Mouse (Mus musculus) spleen, adult 10 weeks (tissue): ENCODE results near the gene Gadd45gip1. TPM values are rescaled to one million over a fixed set of nuclear protein-coding genes. Genes with fewer than 3 reads are reported as not detected.

ENCODE experiments used
- polyA plus RNA-seq: library from polyadenylated mRNA; stranded (reverse); fragments of 350-450 nt; fragmentation: Illumina TruSeq; extraction: RNeasy Lipid Tissue Mini Kit (QIAGEN cat#74804); gene quantifications from one replicate; pipeline ENCODE4 v1.2.3, GENCODE M21; 2015; ENCODE audit warnings: low replicate concordance; ENCODE audit not compliant: insufficient read depth

Gene Gadd45gip1
- 5.4 TPM for polyA plus RNA-seq

GRCm38 (mm10) chr8:84831490-84831889 is at the start of gene Gadd45gip1:
Gadd45gip1 (plus strand) TSS chr8:84831522.

GRCm38 (mm10) chr8:84799999-84800831 is 31.1 kb upstream of the Gadd45gip1 start, which contains the start of gene Nfix:
Nfix (minus strand) TSS chr8:84800344.

GRCm38 (mm10) chr8:84822723-84823122 is 8.6 kb upstream of the Gadd45gip1 start, which contains the start of gene Dand5:
Dand5 (minus strand) TSS chr8:84822823.

GRCm38 (mm10) chr8:84840248-84840999 is 9.1 kb downstream of the Gadd45gip1 start, which contains the start of gene Rad23a:
Rad23a (minus strand) TSS chr8:84840665.

GRCm38 (mm10) chr8:84846722-84847572 is 15.6 kb downstream of the Gadd45gip1 start, which contains the start of gene Calr:
Calr (minus strand) TSS chr8:84846934.

GRCm38 (mm10) chr8:84856864-84857441 is 25.6 kb downstream of the Gadd45gip1 start, which contains the start of gene Farsa:
Farsa (plus strand) TSS chr8:84856989.

GRCm38 (mm10) chr8:84871376-84872308 is 40.3 kb downstream of the Gadd45gip1 start, which contains the start of gene Syce2:
Syce2 (plus strand) TSS chr8:84872111.

Other genes starting within 250 kb of the Gadd45gip1 start
- gene Ier2, start 168.7 kb upstream of the Gadd45gip1 start, polyA plus RNA-seq: 6.3 TPM
- 68.9 TPM for gene Trmt1, start 145.2 kb upstream of the Gadd45gip1 start, polyA plus RNA-seq
- gene Nacc1, start 143.7 kb upstream of the Gadd45gip1 start, polyA plus RNA-seq: 21.1 TPM
- 8.5 TPM for gene Lyl1, start 130.1 kb upstream of the Gadd45gip1 start, polyA plus RNA-seq
- gene G430095P16Rik, start 108.5 kb upstream of the Gadd45gip1 start, polyA plus RNA-seq: 3.2 TPM
- gene Nfix, start 31.2 kb upstream of the Gadd45gip1 start, polyA plus RNA-seq: 5.1 TPM
- 3.8 TPM for gene Dand5, start 8.7 kb upstream of the Gadd45gip1 start, polyA plus RNA-seq
- gene Rad23a, start 9.1 kb downstream of the Gadd45gip1 start, polyA plus RNA-seq: 62.4 TPM
- gene Calr, start 15.4 kb downstream of the Gadd45gip1 start, polyA plus RNA-seq: 968 TPM
- gene Farsa, start 25.5 kb downstream of the Gadd45gip1 start, polyA plus RNA-seq: 37.0 TPM
- 12.6 TPM for gene Syce2, start 40.6 kb downstream of the Gadd45gip1 start, polyA plus RNA-seq
- gene Gcdh, start 62.4 kb downstream of the Gadd45gip1 start, polyA plus RNA-seq: 24.2 TPM
- 6.7 TPM for gene Klf1, start 70.4 kb downstream of the Gadd45gip1 start, polyA plus RNA-seq
- 49.3 TPM for gene Dnase2a, start 77.0 kb downstream of the Gadd45gip1 start, polyA plus RNA-seq
- gene Mast1, start 105.8 kb downstream of the Gadd45gip1 start, polyA plus RNA-seq: not detected
- gene Rtbdn, start 115.5 kb downstream of the Gadd45gip1 start, polyA plus RNA-seq: not detected
- not detected for gene Gm49661, start 137.9 kb downstream of the Gadd45gip1 start, polyA plus RNA-seq
- 197 TPM for gene Prdx2, start 138.1 kb downstream of the Gadd45gip1 start, polyA plus RNA-seq
- 32.5 TPM for gene Rnaseh2a, start 138.2 kb downstream of the Gadd45gip1 start, polyA plus RNA-seq
- 1.5 TPM for gene Junb, start 147.2 kb downstream of the Gadd45gip1 start, polyA plus RNA-seq
- gene Hook2, start 159.1 kb downstream of the Gadd45gip1 start, polyA plus RNA-seq: 4.6 TPM
- gene Best2, start 183.0 kb downstream of the Gadd45gip1 start, polyA plus RNA-seq: not detected
- gene Asna1, start 193.8 kb downstream of the Gadd45gip1 start, polyA plus RNA-seq: 29.7 TPM
- 112 TPM for gene Trir, start 195.3 kb downstream of the Gadd45gip1 start, polyA plus RNA-seq
- gene Tnpo2, start 205.4 kb downstream of the Gadd45gip1 start, polyA plus RNA-seq: 35.3 TPM
- gene Fbxw9, start 228.5 kb downstream of the Gadd45gip1 start, polyA plus RNA-seq: 3.0 TPM
- not detected for gene Gm5741, start 236.5 kb downstream of the Gadd45gip1 start, polyA plus RNA-seq
- 52.7 TPM for gene Dhps, start 240.2 kb downstream of the Gadd45gip1 start, polyA plus RNA-seq
- 54.9 TPM for gene Wdr83os, start 249.2 kb downstream of the Gadd45gip1 start, polyA plus RNA-seq
- gene Wdr83, start 249.8 kb downstream of the Gadd45gip1 start, polyA plus RNA-seq: 12.5 TPM